Mouse (Mus musculus) layer of hippocampus, adult 9-10 months (tissue): ENCODE data around the gene Crtam.

Source experiments
- DNase-seq: peaks from one replicate; pipeline ENCODE4 v3.0.0; 2022; ENCODE audit warnings: low spot score

The Crtam gene

GRCm38 (mm10) chr9:41007785-41008184, 3.4 kb upstream of the Crtam start:
- DNase-seq = no peak

GRCm38 (mm10) chr9:40997116-40997779, 7.2 kb downstream of the Crtam start:
- no peak for DNase-seq

GRCm38 (mm10) chr9:40994075-40994474, 10.4 kb downstream of the Crtam start:
- no peak for DNase-seq

- no peak for DNase-seq
These were observed 12.9 kb downstream of the Crtam start for GRCm38 (mm10) chr9:40991511-40991910.

GRCm38 (mm10) chr9:40989940-40990588, 14.4 kb downstream of the Crtam start:
- DNase-seq = peak; percentile 80

GRCm38 (mm10) chr9:40984313-40984712, 20.1 kb downstream of the Crtam start:
- no peak for DNase-seq

GRCm38 (mm10) chr9:40983758-40984157, 20.7 kb downstream of the Crtam start:
- no peak for DNase-seq

- DNase-seq = no peak
These were observed 21.9 kb downstream of the Crtam start for GRCm38 (mm10) chr9:40982480-40982879.

- DNase-seq = no peak
These were observed 30.2 kb downstream of the Crtam start for GRCm38 (mm10) chr9:40974042-40974801.

GRCm38 (mm10) chr9:40964418-40964714, 40.1 kb downstream of the Crtam start:
- DNase-seq = no peak

- DNase-seq = no peak
These were observed 40.6 kb downstream of the Crtam start, which contains the start of gene Jhy for GRCm38 (mm10) chr9:40963586-40964417. Jhy (minus strand) TSS chr9:40964118.

GRCm38 (mm10) chr9:40961401-40961800, 43.0 kb downstream of the Crtam start:
- DNase-seq = no peak

GRCm38 (mm10) chr9:40949039-40949615, 55.3 kb downstream of the Crtam start:
- DNase-seq = no peak

- DNase-seq = no peak
These were observed 56.0 kb downstream of the Crtam start for GRCm38 (mm10) chr9:40948473-40948872.

GRCm38 (mm10) chr9:40947131-40947530, 57.3 kb downstream of the Crtam start:
- no peak for DNase-seq

GRCm38 (mm10) chr9:40937425-40937824, 67.0 kb downstream of the Crtam start:
- DNase-seq = peak; percentile 5

GRCm38 (mm10) chr9:40933323-40933722, 71.1 kb downstream of the Crtam start:
- no peak for DNase-seq

- no peak for DNase-seq
These were observed 77.0 kb downstream of the Crtam start for GRCm38 (mm10) chr9:40927351-40927980.
